Mouse (Mus musculus) cortical plate, adult 2 months (tissue): ENCODE data around the gene Arl5c.

ENCODE experiments used
- CTCF ChIP-seq: fragments of 200-500 bp; IDR thresholded peaks from 2 replicates; pipeline ENCODE4 v1.5.1; 2011; ENCODE audit warnings: mild to moderate bottlenecking, control low read depth, low read length; ENCODE audit not compliant: insufficient read depth; ENCODE audit errors: extremely low read depth
- POLR2A ChIP-seq: fragments of 200-500 bp; IDR thresholded peaks from 2 replicates; pipeline ENCODE4 v1.6.1; 2011; ENCODE audit warnings: mild to moderate bottlenecking, low read length, control low read depth; ENCODE audit not compliant: insufficient read depth; ENCODE audit errors: extremely low read depth

DNA sequence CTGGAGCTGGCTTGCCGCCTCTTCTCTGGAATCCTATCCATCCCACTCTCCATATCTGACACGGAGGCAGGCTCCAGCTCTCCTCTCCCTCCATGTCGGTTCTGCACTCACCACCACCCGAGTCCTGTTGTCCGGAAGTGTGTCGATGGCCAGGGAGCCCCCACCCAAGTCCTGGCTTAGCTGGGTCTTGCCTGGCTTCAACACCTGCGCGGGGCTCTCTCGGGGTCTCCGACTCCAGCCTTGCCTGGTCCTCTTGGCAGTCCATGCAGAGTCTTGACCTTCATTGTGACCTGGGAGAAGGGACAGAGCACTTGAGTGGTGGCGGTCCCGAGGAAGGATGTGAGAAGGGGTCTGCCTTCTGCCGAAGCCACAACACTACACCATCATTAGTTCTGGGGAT, 17.6 kb downstream of the Arl5c start:
- TF ChIP-seq CTCF (no peak), POLR2A (no peak)
